Mouse (Mus musculus) neural tube, embryonic 15.5 days (tissue): ENCODE measurements at regions not wholly inside any gene's neighbourhood (a gene's known extent, or its start where the extent isn't known, plus 50 kb on each side); places are given as distances from the start of the nearest gene placed in this dataset.

Experiments used
- ATAC-seq: fragments of 200-750 bp; cut with Nextera tagmentation; 2 replicates; pipeline ENCODE4 v1.8.0; 2017; ENCODE audit warnings: mild to moderate bottlenecking, moderate TSS enrichment, moderate library complexity; ENCODE audit not compliant: low FRiP score
- H3K27ac ChIP-seq: fragments of 300-500 bp; sonication (generic); replicated peaks from 2 replicates; pipeline ENCODE4 v1.5.1; 2015; ENCODE audit warnings: mild to moderate bottlenecking, inconsistent platforms
- H3K27me3 ChIP-seq: fragments of 300-500 bp; sonication (generic); replicated peaks from 2 replicates; pipeline ENCODE4 v1.6.1; 2015; ENCODE audit warnings: inconsistent platforms
- H3K36me3 ChIP-seq: fragments of 300-500 bp; sonication (generic); 2 replicates; pipeline ENCODE4 v1.6.1; 2015; ENCODE audit warnings: inconsistent platforms
- H3K4me1 ChIP-seq: fragments of 300-500 bp; sonication (generic); 2 replicates; pipeline ENCODE4 v1.6.1; 2015; ENCODE audit warnings: inconsistent platforms
- H3K4me2 ChIP-seq: fragments of 300-500 bp; sonication (generic); 2 replicates; pipeline ENCODE4 v1.6.1; 2015; ENCODE audit warnings: inconsistent platforms, mild to moderate bottlenecking, moderate library complexity
- H3K4me3 ChIP-seq: fragments of 300-500 bp; sonication (generic); replicated peaks from 2 replicates; pipeline ENCODE4 v1.5.1; 2015; ENCODE audit warnings: mild to moderate bottlenecking, inconsistent platforms
- H3K9ac ChIP-seq: fragments of 300-500 bp; sonication (generic); replicated peaks from 2 replicates; pipeline ENCODE4 v1.6.1; 2015; ENCODE audit warnings: mild to moderate bottlenecking, inconsistent platforms
- H3K9me3 ChIP-seq: fragments of 300-500 bp; sonication (generic); replicated peaks from 2 replicates; pipeline ENCODE4 v1.6.1; 2016; ENCODE audit warnings: inconsistent platforms
- WGBS: fragments of 180-500 bp; shearing (Covaris S2); methylation state at CpG from one replicate; pipeline ENCODE4 v1.1.7; 2015; ENCODE audit warnings: mixed read lengths; 5-methylcytosine and 5-hydroxymethylcytosine counted together

DNA sequence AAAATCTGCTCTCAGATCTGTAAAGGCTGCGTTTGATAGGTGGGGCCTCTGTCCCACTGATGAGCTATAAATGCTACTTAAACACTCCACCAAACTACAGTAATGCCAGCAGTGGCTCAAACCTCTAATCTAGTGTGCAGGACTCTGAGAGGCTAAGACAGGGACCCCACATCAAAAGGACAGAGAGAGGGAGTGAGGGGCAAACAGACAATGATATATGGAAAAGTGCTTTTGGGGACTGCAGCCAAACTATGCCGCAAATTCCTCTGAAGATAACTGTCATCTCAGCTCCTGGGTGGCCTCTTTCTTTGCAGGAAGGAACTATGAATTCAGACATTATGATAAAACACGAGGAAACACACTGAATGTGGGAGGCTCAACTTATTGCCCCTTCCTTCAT lies 138.9 kb upstream of the Ddit4l start:
- Histone ChIP-seq H3K9me3 (no peaks in the 10 kb centered on the region), H3K4me1 (no peaks in the 10 kb centered on the region; the same call in 1 of the 2 replicates), H3K9ac (no peak overlapping the region), H3K4me3 (no peak overlapping the region), H3K4me2 (no peak overlapping the region), H3K27ac (no peak overlapping the region), H3K36me3 (no peaks in the 10 kb centered on the region), H3K27me3 (no peaks in the 10 kb centered on the region)
- WGBS, result 61% methylated on average over 3 of the region's 3 CpGs
- no peak for ATAC-seq

DNA sequence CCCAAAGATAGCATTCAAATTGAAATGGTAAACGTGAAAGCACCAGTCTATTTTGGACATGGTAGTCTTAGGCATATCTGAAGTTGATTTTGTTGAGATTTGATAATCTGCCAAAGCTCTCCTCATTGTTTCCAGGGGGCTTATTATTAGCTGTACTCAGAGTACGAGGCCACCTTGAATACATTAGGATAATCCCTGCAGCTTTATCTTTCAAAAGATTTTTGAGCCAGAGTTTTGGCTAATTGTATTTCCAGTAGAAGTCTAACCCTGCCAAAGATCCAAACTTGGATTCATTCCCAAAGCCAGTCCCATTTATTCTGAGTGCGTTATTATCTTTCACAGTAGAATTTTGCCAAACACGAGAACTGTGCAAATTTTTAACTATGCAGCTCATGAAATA lies 138.4 kb upstream of the Ddit4l start:
- no peak for ATAC-seq
- Histone ChIP-seq H3K27me3 (no peaks in the 10 kb centered on the region), H3K4me2 (no peak overlapping the region), H3K4me3 (no peak overlapping the region), H3K27ac (no peak overlapping the region), H3K36me3 (no peaks in the 10 kb centered on the region), H3K4me1 (no peaks in the 10 kb centered on the region; the same call in 1 of the 2 replicates), H3K9me3 (no peaks in the 10 kb centered on the region), H3K9ac (no peak overlapping the region)
- WGBS, result 56% methylated on average over 4 of the region's 4 CpGs

DNA sequence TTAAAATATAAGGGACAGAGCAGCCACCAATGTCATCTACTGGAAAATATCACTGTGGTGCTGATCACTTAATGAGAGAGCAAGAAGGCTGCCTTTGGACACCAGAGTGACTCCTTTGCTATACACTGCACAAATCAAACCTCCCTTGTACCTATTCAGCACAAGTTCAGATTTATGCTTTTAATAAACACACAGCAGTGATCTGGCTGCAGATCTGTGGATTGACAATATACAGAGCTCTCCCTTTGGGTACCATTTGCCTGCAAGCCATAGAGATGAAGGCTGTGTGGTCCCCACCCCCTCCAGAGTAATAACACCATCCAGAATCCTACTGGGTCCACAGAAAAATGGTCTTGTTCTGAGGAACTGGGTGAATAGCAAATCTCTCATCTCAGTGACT lies 131.8 kb upstream of the Ddit4l start:
- H3K4me3 ChIP-seq, result no peak overlapping the region
- H3K9ac ChIP-seq, result no peak overlapping the region
- H3K36me3 ChIP-seq, result no peaks in the 10 kb centered on the region
- H3K27me3 ChIP-seq, result no peaks in the 10 kb centered on the region
- H3K4me2 ChIP-seq, result no peak overlapping the region
- ATAC-seq, result peak; percentile 73
- H3K4me1 ChIP-seq, result no peaks in the 10 kb centered on the region
- no peak overlapping the region for H3K27ac ChIP-seq
- H3K9me3 ChIP-seq, result no peaks in the 10 kb centered on the region

- no peak overlapping the region for H3K4me2 ChIP-seq
- ATAC-seq, result no peak
- no peaks in the 10 kb centered on the region for H3K9me3 ChIP-seq
- no peak overlapping the region for H3K4me3 ChIP-seq
- H3K27ac ChIP-seq, result no peak overlapping the region
- H3K9ac ChIP-seq, result no peak overlapping the region
- 96% methylated on average over 1 of the region's 1 CpGs for WGBS
- no peaks in the 10 kb centered on the region for H3K36me3 ChIP-seq
- no peaks in the 10 kb centered on the region for H3K27me3 ChIP-seq
- no peaks in the 10 kb centered on the region for H3K4me1 ChIP-seq
Measured at GRCm38 (mm10) chr3:137491508-137492019, 129.8 kb upstream of the Ddit4l start.

- Histone ChIP-seq H3K27ac (no peak overlapping the region), H3K9ac (no peak overlapping the region), H3K4me2 (no peak overlapping the region), H3K4me3 (no peak overlapping the region), H3K9me3 (no peaks in the 10 kb centered on the region), H3K27me3 (no peaks in the 10 kb centered on the region), H3K36me3 (no peaks in the 10 kb centered on the region), H3K4me1 (no peaks in the 10 kb centered on the region)
- 46% methylated on average over 3 of the region's 3 CpGs for WGBS
- no peak for ATAC-seq
Measured at GRCm38 (mm10) chr3:137498343-137498742, 123.1 kb upstream of the Ddit4l start.

GRCm38 (mm10) chr3:137511283-137511682 lies 110.1 kb upstream of the Ddit4l start:
- Histone ChIP-seq H3K9ac (no peak overlapping the region), H3K9me3 (no peaks in the 10 kb centered on the region), H3K27ac (no peak overlapping the region), H3K4me3 (no peak overlapping the region), H3K4me2 (no peak overlapping the region), H3K27me3 (no peaks in the 10 kb centered on the region), H3K36me3 (no peaks in the 10 kb centered on the region), H3K4me1 (0 out of 2 replicates have a peak, but pooled peaks cover 7% of the 10 kb centered on the region)
- WGBS, result 97% methylated on average over 1 of the region's 1 CpGs
- no peak for ATAC-seq

GRCm38 (mm10) chr3:137512411-137512810 lies 109.0 kb upstream of the Ddit4l start:
- no peaks in the 10 kb centered on the region for H3K9me3 ChIP-seq
- H3K27me3 ChIP-seq, result no peaks in the 10 kb centered on the region
- no peak for ATAC-seq
- peaks cover 8% of the 10 kb centered on the region; the same call in 1 of the 2 replicates for H3K4me1 ChIP-seq
- H3K9ac ChIP-seq, result no peak overlapping the region
- whole genome bisulfite sequencing, result 52% methylated on average over 2 of the region's 2 CpGs
- no peak overlapping the region for H3K4me2 ChIP-seq
- H3K27ac ChIP-seq, result no peak overlapping the region
- no peaks in the 10 kb centered on the region for H3K36me3 ChIP-seq
- no peak overlapping the region for H3K4me3 ChIP-seq

- 0 out of 2 replicates have a peak, but pooled peaks have one; percentile 31 for ATAC-seq
- H3K9ac ChIP-seq, result no peak overlapping the region
- H3K27me3 ChIP-seq, result no peaks in the 10 kb centered on the region
- H3K4me1 ChIP-seq, result peaks cover 12% of the 10 kb centered on the region; the same call in 1 of the 2 replicates
- H3K4me2 ChIP-seq, result no peak overlapping the region
- 52% methylated on average over 6 of the region's 6 CpGs for WGBS
- H3K27ac ChIP-seq, result no peak overlapping the region
- H3K36me3 ChIP-seq, result no peaks in the 10 kb centered on the region
- H3K4me3 ChIP-seq, result no peak overlapping the region
- no peaks in the 10 kb centered on the region for H3K9me3 ChIP-seq
Measured at GRCm38 (mm10) chr3:137513026-137513425, 108.4 kb upstream of the Ddit4l start.

DNA sequence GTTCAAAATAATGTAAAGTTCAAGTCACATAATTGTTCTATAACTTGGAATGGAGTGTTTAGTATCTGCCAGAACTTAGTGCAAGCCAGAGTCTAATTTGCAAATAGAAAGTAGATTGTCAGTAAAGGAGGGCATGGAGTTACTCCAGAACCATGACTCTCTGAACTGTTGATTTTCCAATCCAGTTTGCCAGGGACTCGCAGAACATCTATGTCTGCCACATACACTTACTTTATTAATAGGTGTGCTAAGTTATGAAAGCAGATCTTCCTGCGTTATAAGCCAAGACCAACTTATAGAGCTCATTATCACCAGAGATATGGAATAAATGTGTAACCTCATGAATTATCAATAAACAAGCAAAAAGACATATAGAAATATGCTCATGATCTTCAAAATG lies 107.2 kb upstream of the Ddit4l start:
- 94% methylated on average over 2 of the region's 2 CpGs for WGBS
- Histone ChIP-seq H3K4me1 (peaks cover 12% of the 10 kb centered on the region; the same call in 1 of the 2 replicates), H3K4me3 (no peak overlapping the region), H3K9me3 (no peaks in the 10 kb centered on the region), H3K36me3 (no peaks in the 10 kb centered on the region), H3K4me2 (no peak overlapping the region), H3K27me3 (no peaks in the 10 kb centered on the region), H3K9ac (no peak overlapping the region), H3K27ac (no peak overlapping the region)
- ATAC-seq, result no peak

DNA sequence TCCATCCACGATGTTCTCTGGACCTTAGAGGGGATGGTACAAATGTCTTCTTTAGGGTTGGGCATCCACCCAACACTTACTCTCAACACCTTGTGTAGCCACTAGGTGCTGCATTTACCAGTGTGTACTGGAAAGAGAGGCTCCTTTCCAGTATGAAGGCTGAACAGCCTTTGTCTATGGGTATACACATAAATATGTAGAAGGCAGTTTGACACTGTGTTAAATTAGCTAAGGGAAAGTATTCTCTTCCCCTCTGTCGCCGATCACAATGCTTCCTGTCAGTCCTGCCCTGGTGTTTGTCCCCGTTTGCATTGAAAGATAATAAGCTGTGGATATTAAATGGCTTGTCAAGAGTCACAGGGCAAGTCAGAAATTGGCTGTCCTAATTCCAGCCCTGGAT lies 104.0 kb upstream of the Ddit4l start:
- no peak overlapping the region for H3K9ac ChIP-seq
- no peaks in the 10 kb centered on the region for H3K36me3 ChIP-seq
- H3K27ac ChIP-seq, result no peak overlapping the region
- no peak for ATAC-seq
- no peak overlapping the region for H3K4me3 ChIP-seq
- peaks cover 9% of the 10 kb centered on the region; the same call in 1 of the 2 replicates for H3K4me1 ChIP-seq
- H3K9me3 ChIP-seq, result no peaks in the 10 kb centered on the region
- H3K4me2 ChIP-seq, result no peak overlapping the region
- WGBS, result 25% methylated on average over 4 of the region's 4 CpGs
- no peaks in the 10 kb centered on the region for H3K27me3 ChIP-seq

GRCm38 (mm10) chr3:137520191-137520590 lies 101.2 kb upstream of the Ddit4l start:
- no peak overlapping the region for H3K27ac ChIP-seq
- no peak for ATAC-seq
- no peaks in the 10 kb centered on the region for H3K36me3 ChIP-seq
- no peak overlapping the region for H3K4me3 ChIP-seq
- 98% methylated on average over 1 of the region's 1 CpGs for WGBS
- H3K9ac ChIP-seq, result no peak overlapping the region
- peaks cover 5% of the 10 kb centered on the region; the same call in 1 of the 2 replicates for H3K4me1 ChIP-seq
- no peaks in the 10 kb centered on the region for H3K9me3 ChIP-seq
- H3K4me2 ChIP-seq, result no peak overlapping the region
- no peaks in the 10 kb centered on the region for H3K27me3 ChIP-seq

DNA sequence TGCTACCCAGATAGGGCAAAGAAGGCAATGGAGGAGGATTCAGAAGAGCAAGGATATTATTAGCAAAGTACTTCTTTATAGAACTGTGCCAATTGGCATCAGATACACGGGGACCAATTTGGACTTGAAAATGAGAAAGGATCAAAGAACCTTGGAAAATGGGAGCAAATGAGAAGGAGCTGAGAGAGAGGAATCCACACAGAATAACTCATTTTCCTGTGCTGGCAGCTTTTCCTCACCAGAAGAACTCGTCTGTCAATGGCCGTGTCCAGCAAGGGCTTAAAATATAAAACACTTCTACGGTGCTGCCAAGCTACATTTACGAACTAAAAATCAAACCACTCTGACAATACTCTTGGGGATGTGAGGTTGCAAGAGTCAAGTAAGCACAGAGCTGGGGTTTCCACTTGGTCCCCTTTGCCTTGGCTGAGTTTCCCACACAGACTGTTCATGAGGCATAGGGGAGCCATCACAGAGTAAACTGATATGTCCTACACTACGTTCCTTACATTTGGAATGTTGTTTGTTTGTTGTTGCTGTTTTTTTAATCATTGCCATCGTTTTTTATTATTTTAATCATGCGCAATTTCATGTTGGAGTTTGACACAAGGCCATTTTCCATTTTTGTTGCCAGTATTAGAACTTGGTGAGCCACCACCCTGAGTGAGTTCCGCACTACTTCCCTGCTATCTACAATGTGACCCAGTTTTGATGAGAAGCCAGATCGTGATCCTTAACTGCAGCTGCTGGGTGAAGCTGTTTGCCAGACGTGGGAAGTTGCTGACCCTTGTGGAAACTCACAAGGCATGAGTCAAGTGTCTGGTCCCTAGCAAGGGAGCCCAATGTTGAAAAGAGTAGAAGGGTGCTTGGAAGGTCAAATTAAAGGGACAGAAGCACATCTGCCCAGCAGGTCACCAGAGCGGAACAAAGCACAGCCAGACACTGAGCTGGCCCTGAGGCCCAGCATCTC lies 95.5 kb upstream of the Ddit4l start:
- Histone ChIP-seq H3K27me3 (no peaks in the 10 kb centered on the region), H3K9ac (no peak overlapping the region), H3K9me3 (no peaks in the 10 kb centered on the region), H3K4me1 (peaks cover 7% of the 10 kb centered on the region; the same call in 1 of the 2 replicates), H3K4me3 (no peak overlapping the region), H3K27ac (no peak overlapping the region), H3K36me3 (no peaks in the 10 kb centered on the region), H3K4me2 (no peak overlapping the region)
- 71% methylated on average over 12 of the region's 12 CpGs for WGBS
- no peak for ATAC-seq
